Mouse (Mus musculus) hindbrain, embryonic 12.5 days (tissue): ENCODE results near the gene Ddias. TPM values are rescaled to one million over a fixed set of nuclear protein-coding genes. Genes with fewer than 3 reads are reported as not detected.
A peak's percentile ranks its signal among the peaks of the same experiment; 100 is the strongest.
"Not testable (repeated sequence)": the region's sequence is repeated elsewhere in the genome, so short reads cannot be mapped to it uniquely, and the experiment has no call there.

Experiments used
- ATAC-seq: fragments of 200-750 bp; cut with Nextera tagmentation; 2 replicates; pipeline ENCODE4 v1.8.0; 2017; ENCODE audit warnings: moderate TSS enrichment; ENCODE audit not compliant: low FRiP score
- H3K27ac ChIP-seq: fragments of 300-500 bp; sonication (generic); 2 replicates; pipeline ENCODE4 v1.5.1; 2016; ENCODE audit warnings: mild to moderate bottlenecking
- H3K27me3 ChIP-seq: fragments of 300-500 bp; sonication (generic); 2 replicates; pipeline ENCODE4 v1.6.1; 2016; ENCODE audit warnings: mild to moderate bottlenecking
- H3K36me3 ChIP-seq: fragments of 300-500 bp; sonication (generic); 2 replicates; pipeline ENCODE4 v1.6.1; 2016; ENCODE audit warnings: mild to moderate bottlenecking
- H3K4me1 ChIP-seq: fragments of 300-500 bp; sonication (generic); 2 replicates; pipeline ENCODE4 v1.6.1; 2016
- H3K4me2 ChIP-seq: fragments of 300-500 bp; sonication (generic); replicated peaks from 2 replicates; pipeline ENCODE4 v1.6.1; 2016; ENCODE audit warnings: mild to moderate bottlenecking
- H3K4me3 ChIP-seq: fragments of 300-500 bp; sonication (generic); 2 replicates; pipeline ENCODE4 v1.5.1; 2016; ENCODE audit warnings: mild to moderate bottlenecking
- H3K9ac ChIP-seq: fragments of 300-500 bp; sonication (generic); 2 replicates; pipeline ENCODE4 v1.6.1; 2016; ENCODE audit warnings: mild to moderate bottlenecking, moderate library complexity
- H3K9me3 ChIP-seq: fragments of 300-500 bp; sonication (generic); replicated peaks from 2 replicates; pipeline ENCODE4 v1.6.1; 2016; ENCODE audit warnings: mild to moderate bottlenecking
- WGBS: fragments of 180-500 bp; shearing (Covaris S2); methylation state at CpG from one replicate; pipeline ENCODE4 v1.1.7; 2016; 5-methylcytosine and 5-hydroxymethylcytosine counted together
- polyA plus RNA-seq: library from polyadenylated mRNA; unstranded; fragments of >200 nt; fragmentation: Nextera tagmentation; extraction: Ambion mirVana; gene quantifications from 2 replicates; pipeline ENCODE4 v1.2.1, GENCODE M21; 2016

The Ddias gene
- 13.3 and 13.5 TPM in 2 replicates for polyA plus RNA-seq

DNA sequence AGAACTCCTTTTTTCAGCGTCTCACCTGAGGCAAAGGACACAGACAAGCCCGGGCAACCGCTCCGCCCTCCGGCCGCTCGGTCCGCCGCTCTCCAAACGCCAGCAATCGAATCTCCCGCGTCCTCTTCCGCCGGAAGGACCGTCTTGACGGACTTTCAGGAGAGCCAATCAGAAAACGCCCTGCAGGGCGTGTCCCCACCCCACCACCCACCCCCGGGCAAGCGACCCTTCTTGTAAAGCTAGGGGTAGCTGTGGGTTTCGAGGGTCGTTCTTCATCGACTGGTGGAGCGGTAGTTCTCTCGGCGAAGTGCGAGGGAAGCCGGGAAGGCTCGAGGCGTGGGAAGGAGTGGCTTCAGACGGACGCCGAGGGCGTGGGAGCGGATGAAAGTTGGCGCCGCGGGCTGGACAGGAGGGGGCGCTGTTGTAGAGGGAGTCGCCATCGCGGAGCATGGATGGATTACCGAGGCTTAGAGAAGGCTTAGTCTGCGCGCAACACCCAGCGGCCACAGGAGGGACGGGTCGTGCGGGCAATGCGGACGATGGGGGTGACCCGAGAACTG, at the start of gene Ddias, which contains the start of gene Prcp:
Gene Ddias, minus strand, starts transcription at position 132 of the 560 bp plus-strand sequence.
Gene Prcp, plus strand, starts transcription at position 355 of the 560 bp plus-strand sequence.
- peak within 1 kb of the TSS; percentile 97 for H3K27ac ChIP-seq
- peak; percentile 92 for ATAC-seq
- peak within 1 kb of the TSS; percentile 58 for H3K4me3 ChIP-seq
- H3K9me3 ChIP-seq = no peaks in the 10 kb centered on the region
- under 1% methylated on average over 53 of the region's 53 CpGs for WGBS
- H3K36me3 ChIP-seq = no peaks in the 10 kb centered on the region
- H3K4me2 ChIP-seq = peak within 1 kb of the TSS; percentile 67
- H3K27me3 ChIP-seq = no peaks in the 10 kb centered on the region
- H3K4me1 ChIP-seq = peaks cover 24% of the 10 kb centered on the region
- peak within 1 kb of the TSS; percentile 78 for H3K9ac ChIP-seq

DNA sequence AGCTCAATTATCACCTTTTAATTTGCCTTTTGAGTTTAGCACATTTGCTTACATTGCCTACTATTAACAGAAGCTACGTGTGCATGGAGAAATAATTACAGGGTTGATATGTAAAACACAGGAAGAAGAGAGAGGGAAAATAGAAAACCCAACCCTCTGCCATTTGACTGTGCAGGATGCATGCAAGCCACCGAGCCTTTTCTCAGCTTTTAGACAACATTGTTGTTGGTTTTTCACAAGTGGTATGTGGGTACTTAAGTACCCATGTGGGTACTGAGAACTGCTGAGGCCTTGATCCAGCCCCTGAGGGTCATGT, 46.8 kb upstream of the Ddias start:
- no peak overlapping the region for H3K9ac ChIP-seq
- no peak overlapping the region for H3K4me3 ChIP-seq
- no peak overlapping the region for H3K4me2 ChIP-seq
- H3K9me3 ChIP-seq = no peaks in the 10 kb centered on the region
- no peaks in the 10 kb centered on the region for H3K36me3 ChIP-seq
- H3K27ac ChIP-seq = no peak overlapping the region
- H3K4me1 ChIP-seq = no peaks in the 10 kb centered on the region
- no peak for ATAC-seq
- no peaks in the 10 kb centered on the region for H3K27me3 ChIP-seq
- WGBS = 73% methylated on average over 2 of the region's 2 CpGs

DNA sequence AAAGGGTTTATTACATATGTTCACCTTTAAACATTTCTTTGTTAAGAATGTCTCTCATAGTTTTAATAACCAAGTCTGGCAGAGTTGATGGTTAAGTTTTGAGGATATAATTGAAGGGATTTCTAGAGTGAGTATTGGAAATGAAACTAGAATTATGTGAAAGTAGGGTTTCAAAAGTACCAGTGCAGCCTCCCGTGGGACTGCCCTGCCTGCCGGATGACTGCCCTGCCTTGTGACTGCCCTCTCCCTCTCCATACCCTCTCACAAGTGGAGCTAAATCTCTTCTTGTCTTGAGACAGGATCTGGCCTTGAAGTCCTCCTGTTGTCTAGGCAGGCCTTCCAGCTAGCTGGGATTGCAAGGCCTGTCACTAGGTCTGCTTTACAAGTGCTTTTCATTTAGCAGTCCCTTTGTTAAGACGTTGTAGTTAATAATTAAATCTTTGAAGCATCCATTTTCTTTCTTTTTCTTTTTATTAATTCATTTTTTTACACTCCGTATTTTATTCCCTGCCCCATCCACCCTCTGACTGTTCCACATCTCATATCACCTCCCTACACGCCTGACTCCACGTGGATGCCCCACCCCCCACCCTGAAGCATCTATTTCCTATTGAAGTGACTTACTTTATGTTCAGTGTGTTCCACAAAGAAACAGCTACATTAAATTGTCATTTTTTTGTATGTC, 46.3 kb upstream of the Ddias start:
- Histone ChIP-seq H3K36me3 (no peaks in the 10 kb centered on the region), H3K9me3 (no peaks in the 10 kb centered on the region), H3K4me3 (no peak overlapping the region), H3K27me3 (no peaks in the 10 kb centered on the region), H3K4me2 (no peak overlapping the region), H3K9ac (no peak overlapping the region), H3K4me1 (no peaks in the 10 kb centered on the region), H3K27ac (no peak overlapping the region)
- ATAC-seq = no peak
- 84% methylated on average over 6 of the region's 6 CpGs for WGBS

DNA sequence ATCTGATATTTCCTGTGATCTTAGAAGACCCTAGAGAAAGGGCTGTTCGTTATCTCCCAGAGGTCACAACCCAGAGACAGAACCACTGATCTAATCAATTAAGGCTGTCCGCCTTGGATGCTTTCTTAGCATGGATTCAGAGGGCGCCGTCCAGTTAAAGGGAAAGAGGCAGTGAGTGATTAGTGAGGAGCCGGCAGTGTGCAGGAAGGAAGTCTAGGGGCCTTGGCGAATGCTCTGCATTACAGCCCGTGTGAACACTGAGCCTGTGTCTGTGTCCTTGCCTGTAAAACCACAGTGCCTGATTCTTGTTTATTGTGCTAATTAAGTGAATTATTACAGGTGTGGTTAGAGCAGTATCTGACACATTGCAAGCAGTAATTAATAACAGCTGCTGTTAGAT, 30.2 kb upstream of the Ddias start:
- WGBS = 50% methylated on average over 7 of the region's 7 CpGs
- not testable (repeated sequence) for H3K9me3 ChIP-seq

DNA sequence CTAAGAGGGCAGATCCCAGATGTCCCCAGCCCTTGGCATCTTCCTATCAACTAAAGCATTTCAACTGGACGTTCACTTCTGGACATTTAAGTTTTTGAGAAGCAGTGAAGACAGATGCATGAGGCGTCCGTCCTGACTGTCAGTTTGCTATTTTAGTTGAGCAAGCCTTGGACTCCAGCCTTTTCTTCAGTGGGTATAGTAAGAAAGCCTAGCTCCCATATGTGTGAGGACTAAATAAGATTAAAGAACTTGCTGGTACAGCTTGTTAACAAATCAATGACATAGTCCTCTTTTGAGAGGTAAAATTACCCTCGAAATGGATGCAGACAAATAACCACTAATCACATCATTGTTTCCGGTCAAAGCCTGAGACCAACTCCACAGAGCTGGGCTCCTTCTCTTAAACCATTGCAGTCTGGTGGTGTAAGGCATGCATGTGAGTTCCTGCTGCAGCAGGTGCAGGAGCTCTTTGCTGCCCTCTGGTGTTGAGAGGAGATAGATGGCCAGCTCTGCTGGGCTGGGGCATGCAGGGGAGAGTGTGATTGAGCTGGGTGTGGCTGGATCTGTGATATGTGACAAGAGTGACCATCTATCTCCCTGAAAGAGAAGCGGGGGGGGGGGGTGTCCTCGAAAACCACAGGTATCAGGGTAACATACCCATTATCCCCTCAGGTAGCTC, 29.5 kb upstream of the Ddias start:
- WGBS = 51% methylated on average over 7 of the region's 7 CpGs
- Histone ChIP-seq H3K27ac (no peak overlapping the region), H3K4me1 (no peaks in the 10 kb centered on the region), H3K4me2 (no peak overlapping the region), H3K4me3 (no peak overlapping the region), H3K9ac (no peak overlapping the region), H3K9me3 (no peaks in the 10 kb centered on the region), H3K36me3 (no peaks in the 10 kb centered on the region), H3K27me3 (no peaks in the 10 kb centered on the region)
- peak; percentile 89 for ATAC-seq

More for the DNA sequence above, 30.2 kb upstream of the Ddias start:
- H3K4me2 ChIP-seq, H3K36me3 ChIP-seq, H3K27ac ChIP-seq, H3K4me3 ChIP-seq, H3K27me3 ChIP-seq, H3K9ac ChIP-seq, H3K4me1 ChIP-seq: not testable (repeated sequence)
- peak; percentile 43; the same call in 1 of the 2 replicates for ATAC-seq

DNA sequence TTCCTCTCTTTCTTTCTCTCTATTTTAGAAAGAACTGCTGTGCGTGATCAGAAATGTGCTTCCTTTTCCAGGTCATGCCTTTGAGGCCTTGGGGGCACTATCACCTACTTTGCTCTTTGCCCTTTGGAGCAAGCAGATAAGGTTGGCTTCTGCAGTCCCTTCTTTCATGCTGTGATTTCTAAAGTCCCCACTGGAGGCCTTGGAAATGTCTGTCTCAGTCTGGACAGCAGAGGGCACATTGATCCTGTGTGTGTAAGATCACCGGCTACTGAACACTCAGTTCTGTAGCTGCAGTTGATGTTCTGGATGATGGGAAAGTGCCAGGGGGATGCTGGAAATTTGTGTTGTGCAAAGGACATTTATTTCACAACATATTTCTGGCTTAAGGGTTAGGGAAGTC, 23.0 kb upstream of the Ddias start:
- no peaks in the 10 kb centered on the region for H3K9me3 ChIP-seq
- 60% methylated on average over 2 of the region's 2 CpGs for WGBS
- H3K4me2 ChIP-seq = no peak overlapping the region
- no peak overlapping the region for H3K27ac ChIP-seq
- no peaks in the 10 kb centered on the region for H3K27me3 ChIP-seq
- no peak for ATAC-seq
- no peaks in the 10 kb centered on the region for H3K4me1 ChIP-seq
- no peak overlapping the region for H3K4me3 ChIP-seq
- no peaks in the 10 kb centered on the region for H3K36me3 ChIP-seq
- no peak overlapping the region for H3K9ac ChIP-seq

DNA sequence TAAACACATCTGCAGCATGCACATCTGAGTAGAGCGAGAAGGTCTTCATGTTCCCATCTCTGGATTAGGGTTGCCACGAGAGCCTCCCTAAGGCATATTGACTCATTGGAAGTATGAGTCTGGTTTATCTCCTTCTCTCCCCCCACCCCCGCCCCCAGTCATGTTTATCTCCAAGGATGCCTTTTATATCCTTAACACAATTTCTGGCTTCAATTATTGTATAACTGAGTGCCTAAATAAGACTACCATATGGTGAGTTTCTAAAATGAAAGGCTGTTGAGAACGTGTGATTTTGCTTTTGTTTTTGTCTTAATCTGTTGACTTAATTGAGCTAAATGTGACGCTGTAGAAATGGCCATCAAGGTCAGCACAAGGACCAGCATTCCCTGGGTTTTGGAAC, 22.0 kb upstream of the Ddias start:
- H3K36me3 ChIP-seq = no peaks in the 10 kb centered on the region
- H3K27ac ChIP-seq = no peak overlapping the region
- no peak overlapping the region for H3K4me2 ChIP-seq
- no peak for ATAC-seq
- no peaks in the 10 kb centered on the region for H3K9me3 ChIP-seq
- no peak overlapping the region for H3K9ac ChIP-seq
- H3K27me3 ChIP-seq = no peaks in the 10 kb centered on the region
- WGBS = 81% methylated on average over 5 of the region's 5 CpGs
- no peak overlapping the region for H3K4me3 ChIP-seq
- no peaks in the 10 kb centered on the region for H3K4me1 ChIP-seq

DNA sequence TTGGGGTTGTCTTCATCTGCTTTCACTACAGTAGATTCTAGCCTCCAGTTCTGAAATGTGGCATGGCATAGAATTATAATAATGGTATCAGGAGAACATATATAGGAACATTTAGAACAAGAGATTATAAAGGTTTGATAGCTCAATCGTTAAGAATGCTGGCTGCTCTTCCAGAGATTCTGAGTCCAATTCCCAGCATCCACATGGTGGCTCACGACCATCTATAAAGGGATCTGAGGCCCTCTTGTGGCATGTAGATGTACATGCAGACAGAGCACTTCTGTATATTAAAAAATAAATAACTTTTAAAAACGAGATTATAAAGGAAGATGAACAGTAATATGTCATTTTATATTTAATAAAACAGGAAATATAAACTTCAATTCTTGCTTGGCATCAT, 19.4 kb upstream of the Ddias start:
- H3K36me3 ChIP-seq = no peaks in the 10 kb centered on the region
- WGBS = 49% methylated on average over 3 of the region's 3 CpGs
- H3K4me2 ChIP-seq = no peak overlapping the region
- no peak overlapping the region for H3K9ac ChIP-seq
- H3K4me3 ChIP-seq = no peak overlapping the region
- H3K27ac ChIP-seq = no peak overlapping the region
- no peak for ATAC-seq
- H3K4me1 ChIP-seq = no peaks in the 10 kb centered on the region
- no peaks in the 10 kb centered on the region for H3K27me3 ChIP-seq
- H3K9me3 ChIP-seq = no peaks in the 10 kb centered on the region

DNA sequence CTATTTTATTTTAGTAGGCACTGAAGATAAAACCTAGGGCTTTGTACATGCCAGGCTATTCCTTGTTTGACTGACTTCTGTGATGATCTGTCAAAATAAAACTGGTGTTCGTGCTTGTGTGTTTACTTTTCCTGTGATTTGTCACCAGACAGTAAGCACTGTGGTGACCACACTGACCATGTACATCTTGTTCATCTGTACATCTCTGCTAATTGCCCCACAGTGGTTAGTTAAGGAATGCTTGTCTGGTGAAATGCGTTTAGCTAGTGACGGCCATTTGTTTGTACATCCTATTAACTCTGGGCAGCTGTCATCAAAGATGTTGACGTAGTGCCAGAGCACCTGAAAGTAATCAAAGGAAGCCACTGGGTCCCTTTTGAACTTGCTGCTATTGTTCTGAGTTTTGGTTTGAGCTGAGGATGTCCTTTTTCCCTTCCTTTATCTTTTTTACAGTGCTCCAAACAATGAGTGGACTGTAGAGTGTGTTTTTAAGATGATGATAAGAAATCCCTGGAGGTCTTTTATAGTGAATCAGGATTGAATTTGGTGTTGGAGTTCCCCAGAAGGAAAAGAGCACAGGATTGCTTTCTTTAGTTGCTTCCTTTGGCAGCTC, 16.7 kb upstream of the Ddias start:
- H3K9ac ChIP-seq = no peak overlapping the region
- no peak overlapping the region for H3K4me2 ChIP-seq
- no peaks in the 10 kb centered on the region for H3K27me3 ChIP-seq
- H3K36me3 ChIP-seq = 0 out of 2 replicates have a peak, but pooled peaks cover 5% of the 10 kb centered on the region
- H3K4me1 ChIP-seq = no peaks in the 10 kb centered on the region
- H3K4me3 ChIP-seq = no peak overlapping the region
- no peak for ATAC-seq
- H3K27ac ChIP-seq = no peak overlapping the region
- 56% methylated on average over 4 of the region's 4 CpGs for WGBS
- H3K9me3 ChIP-seq = no peaks in the 10 kb centered on the region

DNA sequence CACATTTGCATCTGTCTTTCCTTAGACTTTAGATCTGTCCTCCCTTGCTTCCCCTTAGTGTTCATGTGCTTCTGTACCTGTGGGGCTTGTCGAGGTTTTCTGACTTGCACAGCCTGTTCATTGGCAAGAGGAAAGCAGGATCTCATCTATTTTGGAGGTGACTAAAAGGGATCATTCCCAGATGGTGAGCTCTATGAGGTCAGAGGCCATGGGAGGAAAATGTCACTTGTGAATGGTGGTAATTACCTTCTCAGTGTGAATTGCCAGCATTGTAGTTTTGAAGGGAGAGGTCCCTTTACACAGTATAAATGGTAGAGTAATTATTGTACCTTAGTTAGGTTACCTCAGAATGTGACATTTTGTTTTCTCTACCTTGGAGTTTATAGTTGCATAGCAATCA, 16.2 kb upstream of the Ddias start:
- WGBS = 57% methylated on average over 1 of the region's 1 CpGs
- 0 out of 2 replicates have a peak, but pooled peaks cover 5% of the 10 kb centered on the region for H3K36me3 ChIP-seq

DNA sequence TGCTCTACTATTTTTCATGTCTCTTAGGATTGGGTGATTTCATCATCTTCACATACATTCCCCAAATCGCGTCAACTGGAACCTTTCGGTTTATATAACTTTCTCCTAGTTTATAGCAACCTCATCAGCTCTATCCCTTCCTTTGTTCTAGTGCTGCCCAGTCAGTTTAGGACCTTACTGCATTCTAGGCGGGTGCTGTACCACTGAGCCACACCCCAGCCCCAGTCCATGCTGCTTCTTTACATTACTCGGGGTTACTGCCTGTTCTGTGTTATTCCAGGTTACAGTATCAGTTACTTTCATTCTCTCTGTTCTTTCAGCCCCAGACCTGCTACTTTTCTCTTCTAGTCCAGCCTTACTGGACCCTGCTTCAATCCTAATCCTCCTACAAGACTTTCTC, 13.2 kb upstream of the Ddias start:
- Histone ChIP-seq H3K9me3 (no peaks in the 10 kb centered on the region), H3K9ac (no peak overlapping the region), H3K27ac (no peak overlapping the region), H3K27me3 (no peaks in the 10 kb centered on the region), H3K4me2 (no peak overlapping the region), H3K4me3 (no peak overlapping the region), H3K4me1 (no peaks in the 10 kb centered on the region), H3K36me3 (0 out of 2 replicates have a peak, but pooled peaks cover 5% of the 10 kb centered on the region)
- no peak for ATAC-seq
- 90% methylated on average over 5 of the region's 5 CpGs for WGBS

More for the DNA sequence above, 16.2 kb upstream of the Ddias start:
- no peak overlapping the region for H3K4me2 ChIP-seq
- no peak overlapping the region for H3K27ac ChIP-seq
- no peak overlapping the region for H3K4me3 ChIP-seq
- no peaks in the 10 kb centered on the region for H3K4me1 ChIP-seq
- no peaks in the 10 kb centered on the region for H3K27me3 ChIP-seq
- no peaks in the 10 kb centered on the region for H3K9me3 ChIP-seq
- H3K9ac ChIP-seq = no peak overlapping the region
- no peak for ATAC-seq

DNA sequence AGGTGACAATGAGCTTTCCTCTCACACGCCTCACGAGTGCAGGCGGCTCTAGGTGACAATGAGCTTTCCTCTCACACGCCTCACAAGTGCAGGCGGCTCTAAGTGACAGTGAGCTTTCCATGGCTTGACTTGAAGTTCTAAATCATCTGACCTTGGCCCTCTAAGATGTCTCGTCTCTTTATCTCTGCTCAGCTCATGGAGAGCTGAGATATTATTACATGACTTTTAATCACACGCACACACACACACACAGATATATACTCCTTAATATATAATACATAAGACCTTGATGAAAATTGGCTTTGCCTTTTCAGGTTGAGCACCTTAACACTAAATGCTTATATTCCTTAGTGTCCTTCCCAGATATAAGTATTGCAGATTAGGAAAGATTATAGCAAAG, 12.8 kb upstream of the Ddias start:
- H3K4me2 ChIP-seq = no peak overlapping the region
- H3K36me3 ChIP-seq = 0 out of 2 replicates have a peak, but pooled peaks cover 5% of the 10 kb centered on the region
- H3K9me3 ChIP-seq = no peaks in the 10 kb centered on the region
- 86% methylated on average over 7 of the region's 7 CpGs for WGBS
- H3K9ac ChIP-seq = no peak overlapping the region
- no peak overlapping the region for H3K27ac ChIP-seq
- H3K27me3 ChIP-seq = no peaks in the 10 kb centered on the region
- ATAC-seq = no peak
- H3K4me3 ChIP-seq = no peak overlapping the region
- no peaks in the 10 kb centered on the region for H3K4me1 ChIP-seq
